Mouse (Mus musculus) kidney, embryonic 14.5 days (tissue): ENCODE data around the gene 1700001C02Rik. TPM values are rescaled to one million over a fixed set of nuclear protein-coding genes. Genes with fewer than 3 reads are reported as not detected.

ENCODE experiments used
- ATAC-seq: fragments of 200-750 bp; cut with Nextera tagmentation; 2 replicates; pipeline ENCODE4 v1.8.0; 2017; ENCODE audit warnings: moderate number of reproducible peaks, mild to moderate bottlenecking, moderate TSS enrichment, moderate library complexity; ENCODE audit not compliant: low FRiP score, low TSS enrichment
- H3K27ac ChIP-seq: fragments of 300-500 bp; sonication (generic); 2 replicates; pipeline ENCODE4 v1.5.1; 2014; ENCODE audit warnings: low read depth, mild to moderate bottlenecking, low read length, moderate library complexity, mixed read lengths
- H3K27me3 ChIP-seq: fragments of 300-500 bp; sonication (generic); 2 replicates; pipeline ENCODE4 v1.6.1; 2014; ENCODE audit warnings: mild to moderate bottlenecking, low read length; ENCODE audit not compliant: control insufficient read depth, insufficient read depth
- H3K36me3 ChIP-seq: fragments of 300-500 bp; sonication (generic); 2 replicates; pipeline ENCODE4 v1.6.1; 2014; ENCODE audit warnings: low read length, mixed read lengths; ENCODE audit not compliant: control insufficient read depth, insufficient read depth
- H3K4me1 ChIP-seq: fragments of 300-500 bp; sonication (generic); 2 replicates; pipeline ENCODE4 v1.6.1; 2014; ENCODE audit warnings: low read length, mixed read lengths; ENCODE audit not compliant: control insufficient read depth, insufficient read depth
- H3K4me2 ChIP-seq: fragments of 300-500 bp; sonication (generic); replicated peaks from 2 replicates; pipeline ENCODE4 v1.6.1; 2014; ENCODE audit warnings: low read depth, mild to moderate bottlenecking, low read length
- H3K4me3 ChIP-seq: fragments of 300-500 bp; sonication (generic); 2 replicates; pipeline ENCODE4 v1.5.1; 2014; ENCODE audit warnings: mild to moderate bottlenecking, low read length
- H3K9ac ChIP-seq: fragments of 300-500 bp; sonication (generic); 2 replicates; pipeline ENCODE4 v1.6.1; 2014; ENCODE audit warnings: low read depth, mild to moderate bottlenecking, low read length, moderate library complexity
- H3K9me3 ChIP-seq: fragments of 300-500 bp; sonication (generic); 2 replicates; pipeline ENCODE4 v1.6.1; 2016; ENCODE audit warnings: low read length; ENCODE audit not compliant: control insufficient read depth
- WGBS: fragments of 180-500 bp; shearing (Covaris S2); extraction: QIAGEN DNeasy Blood & Tissue Kit; methylation state at CpG from one replicate; pipeline ENCODE4 v1.1.7; 2014; 5-methylcytosine and 5-hydroxymethylcytosine counted together
- polyA plus RNA-seq: library from polyadenylated mRNA; unstranded; fragments of >200 nt; fragmentation: Nextera tagmentation; extraction: Ambion mirVana; gene quantifications from 2 replicates; pipeline ENCODE4 v1.2.1, GENCODE M21; 2014

Gene 1700001C02Rik
- polyA plus RNA-seq, 1 experiment from 2014 or later, result not detected

GRCm38 (mm10) chr5:30456056-30456455, 9.8 kb upstream of the 1700001C02Rik start:
- WGBS, result 39% methylated on average over 6 of the region's 6 CpGs
- H3K9ac ChIP-seq, result no peak overlapping the region
- H3K36me3 ChIP-seq, result no peaks in the 10 kb centered on the region
- H3K27ac ChIP-seq, result no peak overlapping the region
- no peak overlapping the region for H3K4me3 ChIP-seq
- ATAC-seq, result no peak
- H3K27me3 ChIP-seq, result peaks cover 6% of the 10 kb centered on the region; the same call in 1 of the 2 replicates
- H3K4me2 ChIP-seq, result no peak overlapping the region
- H3K9me3 ChIP-seq, result no peaks in the 10 kb centered on the region
- no peaks in the 10 kb centered on the region for H3K4me1 ChIP-seq

DNA sequence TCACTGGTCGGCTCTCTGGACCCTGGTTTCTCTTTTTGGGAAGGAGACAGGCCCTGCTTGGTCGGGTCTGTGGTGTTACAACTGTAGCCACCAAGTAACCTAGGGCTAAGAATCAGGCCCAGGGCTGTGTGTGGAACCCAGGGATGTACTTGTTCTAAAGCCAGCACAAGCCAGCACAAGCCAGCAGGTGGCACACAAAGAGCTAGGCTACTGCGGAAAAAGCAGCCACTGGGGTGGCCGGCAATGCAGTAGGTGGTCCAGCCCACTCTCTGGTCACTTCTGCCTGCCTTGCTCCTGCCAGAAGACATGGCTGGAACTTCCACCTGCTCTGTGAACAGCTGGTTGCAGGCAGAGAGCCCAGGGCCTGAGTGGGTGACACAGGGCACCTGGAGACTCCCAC, 5.7 kb upstream of the 1700001C02Rik start:
- no peak overlapping the region for H3K4me2 ChIP-seq
- ATAC-seq, result no peak
- H3K4me1 ChIP-seq, result no peaks in the 10 kb centered on the region
- peaks cover 9% of the 10 kb centered on the region; the same call in 1 of the 2 replicates for H3K27me3 ChIP-seq
- no peaks in the 10 kb centered on the region for H3K9me3 ChIP-seq
- H3K4me3 ChIP-seq, result no peak overlapping the region
- no peak overlapping the region for H3K27ac ChIP-seq
- no peak overlapping the region for H3K9ac ChIP-seq
- 42% methylated on average over 4 of the region's 4 CpGs for WGBS
- H3K36me3 ChIP-seq, result no peaks in the 10 kb centered on the region

DNA sequence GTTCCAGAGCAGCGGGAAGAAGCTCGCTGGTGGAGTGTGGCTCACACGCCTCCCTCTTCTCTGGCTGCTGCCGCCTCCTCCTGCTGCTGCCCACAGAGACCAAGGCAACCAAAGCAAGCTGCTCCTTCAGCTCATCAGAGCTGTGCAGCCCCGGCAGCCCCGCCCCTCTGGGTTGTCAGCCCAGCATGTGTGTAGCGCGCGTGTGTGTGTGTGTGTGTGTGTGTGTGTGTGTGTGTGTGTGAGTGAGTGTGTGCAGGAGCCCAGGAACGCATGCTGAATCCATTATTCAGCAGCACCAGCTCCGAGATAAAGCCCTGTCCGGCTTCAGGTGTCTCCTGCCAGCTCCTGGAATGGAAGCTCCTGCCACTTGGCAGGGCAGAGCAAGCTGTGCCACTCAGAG, 4.0 kb upstream of the 1700001C02Rik start, which contains the start of gene Otof:
TSS of gene Otof (minus strand) at position 112 of the 400 bp plus-strand sequence.
- Histone ChIP-seq H3K27ac (no peak within 1 kb of the TSS), H3K9ac (no peak within 1 kb of the TSS), H3K4me1 (no peaks in the 10 kb centered on the region; the same call in 1 of the 2 replicates), H3K36me3 (no peaks in the 10 kb centered on the region), H3K27me3 (peaks cover 9% of the 10 kb centered on the region; the same call in 1 of the 2 replicates), H3K4me2 (no peak within 1 kb of the TSS), H3K4me3 (no peak within 1 kb of the TSS), H3K9me3 (no peaks in the 10 kb centered on the region)
- WGBS, result 36% methylated on average over 12 of the region's 12 CpGs
- ATAC-seq, result no peak

- Histone ChIP-seq H3K27me3 (0 out of 2 replicates have a peak, but pooled peaks cover 3% of the 10 kb centered on the region), H3K4me1 (no peaks in the 10 kb centered on the region; the same call in 1 of the 2 replicates), H3K36me3 (no peaks in the 10 kb centered on the region), H3K27ac (no peak overlapping the region), H3K4me3 (peak overlapping the region; percentile 31), H3K4me2 (peak overlapping the region; percentile 50), H3K9me3 (no peaks in the 10 kb centered on the region), H3K9ac (no peak overlapping the region)
- no peak for ATAC-seq
- 43% methylated on average over 9 of the region's 9 CpGs for WGBS
Measured at GRCm38 (mm10) chr5:30466315-30466714, 468 bp downstream of the 1700001C02Rik start.

DNA sequence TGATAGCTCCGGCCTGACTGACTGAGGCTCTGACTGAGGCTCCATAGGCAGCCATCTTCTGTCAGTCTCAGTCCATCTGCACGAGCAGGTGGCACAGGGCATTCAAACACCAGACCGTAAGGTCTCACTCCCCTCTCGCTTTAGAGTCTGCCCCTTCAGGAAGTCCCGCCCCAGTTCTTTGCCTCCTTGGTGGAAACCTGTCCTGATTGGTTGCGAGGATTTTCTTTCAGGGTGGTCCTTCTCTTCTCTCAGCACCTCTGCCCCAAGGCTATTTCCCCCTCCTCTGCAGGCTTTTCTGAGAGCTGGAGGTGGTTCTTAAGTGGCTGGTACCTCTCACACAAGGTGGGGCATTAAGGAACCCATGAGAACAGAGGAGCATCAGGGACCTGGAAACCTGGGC, 4.6 kb downstream of the 1700001C02Rik start:
- WGBS, result 51% methylated on average over 6 of the region's 6 CpGs
- H3K27ac ChIP-seq, result no peak overlapping the region
- no peak overlapping the region for H3K4me3 ChIP-seq
- no peaks in the 10 kb centered on the region for H3K27me3 ChIP-seq
- H3K9me3 ChIP-seq, result no peaks in the 10 kb centered on the region
- no peak overlapping the region for H3K9ac ChIP-seq
- ATAC-seq, result no peak
- no peaks in the 10 kb centered on the region for H3K36me3 ChIP-seq
- no peaks in the 10 kb centered on the region; the same call in 1 of the 2 replicates for H3K4me1 ChIP-seq
- no peak overlapping the region for H3K4me2 ChIP-seq

- H3K9me3 ChIP-seq, result no peaks in the 10 kb centered on the region
- no peaks in the 10 kb centered on the region for H3K36me3 ChIP-seq
- no peaks in the 10 kb centered on the region for H3K4me1 ChIP-seq
- H3K4me2 ChIP-seq, result no peak overlapping the region
- no peak overlapping the region for H3K4me3 ChIP-seq
- H3K27ac ChIP-seq, result no peak overlapping the region
- H3K9ac ChIP-seq, result no peak overlapping the region
- WGBS, result 76% methylated on average over 5 of the region's 5 CpGs
- no peaks in the 10 kb centered on the region for H3K27me3 ChIP-seq
- ATAC-seq, result no peak
Measured at GRCm38 (mm10) chr5:30472148-30472547, 6.3 kb downstream of the 1700001C02Rik start.

DNA sequence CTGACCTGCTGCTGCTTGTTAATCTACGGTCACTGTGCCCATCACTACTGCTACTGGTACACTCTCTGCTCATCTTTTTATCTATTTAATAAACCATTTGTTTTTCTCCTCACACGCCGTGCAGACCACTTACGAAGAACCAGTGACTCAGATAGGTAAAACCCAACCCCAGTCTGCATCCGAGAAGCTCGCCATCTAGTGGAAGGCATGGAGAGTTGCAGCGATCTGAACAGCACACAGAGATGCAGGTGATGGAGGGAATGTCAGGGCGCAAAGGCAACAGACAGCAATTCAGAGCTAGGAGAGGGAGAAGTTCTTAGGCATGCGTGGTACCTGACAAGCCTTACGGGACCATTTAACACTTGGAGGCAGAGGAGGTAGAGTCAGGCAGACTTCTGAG, 10.7 kb downstream of the 1700001C02Rik start:
- ATAC-seq, result no peak

GRCm38 (mm10) chr5:30482319-30482718, 16.5 kb downstream of the 1700001C02Rik start:
- no peaks in the 10 kb centered on the region for H3K9me3 ChIP-seq
- no peaks in the 10 kb centered on the region for H3K4me1 ChIP-seq
- ATAC-seq, result peak; percentile 76; the same call in 1 of the 2 replicates
- 24% methylated on average over 4 of the region's 5 CpGs for WGBS
- no peak overlapping the region for H3K9ac ChIP-seq
- no peak overlapping the region for H3K4me3 ChIP-seq
- no peaks in the 10 kb centered on the region for H3K36me3 ChIP-seq
- no peak overlapping the region for H3K4me2 ChIP-seq
- H3K27ac ChIP-seq, result no peak overlapping the region
- no peaks in the 10 kb centered on the region for H3K27me3 ChIP-seq

More for the DNA sequence above, 10.7 kb downstream of the 1700001C02Rik start:
- H3K27me3 ChIP-seq, result no peaks in the 10 kb centered on the region
- no peak overlapping the region for H3K27ac ChIP-seq
- H3K4me2 ChIP-seq, result no peak overlapping the region
- H3K9me3 ChIP-seq, result no peaks in the 10 kb centered on the region
- no peak overlapping the region for H3K9ac ChIP-seq
- 44% methylated on average over 10 of the region's 10 CpGs for whole genome bisulfite sequencing
- no peak overlapping the region for H3K4me3 ChIP-seq
- H3K4me1 ChIP-seq, result no peaks in the 10 kb centered on the region
- H3K36me3 ChIP-seq, result no peaks in the 10 kb centered on the region

DNA sequence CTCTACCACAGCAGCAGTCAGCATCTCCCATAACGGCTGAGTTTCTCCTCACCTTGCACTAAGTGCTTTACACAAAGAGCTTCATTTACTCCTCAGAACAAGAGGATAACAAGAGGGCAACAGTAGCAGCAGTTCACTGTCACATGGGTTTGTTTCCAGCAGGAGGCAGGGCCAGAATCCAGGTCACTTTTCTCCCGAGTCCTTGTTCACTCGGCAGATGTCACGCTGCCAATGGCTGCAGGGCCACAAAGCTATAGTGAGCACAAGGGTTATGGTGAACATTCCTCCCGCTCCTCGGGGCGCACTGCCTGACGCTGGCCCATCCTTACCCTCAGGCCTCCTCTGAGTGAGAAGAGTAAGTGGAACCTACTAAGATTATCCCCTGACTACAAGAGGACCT, 17.7 kb downstream of the 1700001C02Rik start:
- ATAC-seq, result no peak
- Histone ChIP-seq H3K4me3 (no peak overlapping the region), H3K9me3 (no peaks in the 10 kb centered on the region), H3K27ac (no peak overlapping the region), H3K4me1 (no peaks in the 10 kb centered on the region), H3K9ac (no peak overlapping the region), H3K27me3 (no peaks in the 10 kb centered on the region), H3K4me2 (no peak overlapping the region), H3K36me3 (no peaks in the 10 kb centered on the region)
- WGBS, result 83% methylated on average over 8 of the region's 8 CpGs
